In the genomic region with DNA sequence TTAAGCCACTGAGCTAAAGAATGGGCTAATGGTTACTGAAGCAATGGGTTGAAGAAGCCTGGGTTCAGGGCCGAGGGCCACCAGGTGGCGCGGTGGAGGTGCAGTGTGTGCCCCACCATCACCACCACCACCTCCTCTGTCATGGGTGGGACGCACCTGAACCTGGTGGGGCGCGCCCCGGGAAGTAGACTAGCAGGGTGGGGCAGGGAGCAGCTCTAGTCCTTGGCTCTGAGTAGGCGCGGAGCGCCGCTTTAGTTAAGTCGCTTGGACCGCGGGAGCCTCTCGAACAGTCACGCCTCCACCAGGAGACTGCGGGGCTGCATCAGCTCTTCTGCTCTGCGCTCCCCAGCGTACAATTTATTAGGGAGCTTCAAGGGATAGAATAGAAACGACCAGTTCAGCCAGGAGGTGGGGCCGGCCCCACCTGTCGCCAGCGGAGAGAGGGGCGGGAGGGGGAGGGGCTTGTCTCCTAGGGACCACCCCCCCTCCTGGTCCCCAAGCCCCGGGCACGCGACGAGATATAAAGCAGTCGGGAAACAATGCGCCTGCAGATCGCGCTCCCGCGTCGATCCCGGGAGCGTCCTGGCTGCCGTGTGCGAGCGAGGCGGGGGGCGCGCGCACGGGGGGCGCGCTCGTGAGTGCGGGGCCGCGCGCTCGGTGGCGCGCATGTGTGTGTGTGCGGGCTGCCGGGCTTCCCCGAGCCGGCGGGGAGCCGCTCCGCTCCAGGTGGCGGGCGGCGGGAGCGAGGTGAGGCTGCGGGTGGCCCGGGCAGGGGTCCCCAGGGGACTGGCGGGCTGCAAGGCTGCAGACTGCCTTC, we compare ENCODE assay signal across 8 mouse cellular contexts. TPM values are rescaled to one million over a fixed set of nuclear protein-coding genes. Genes with fewer than 3 reads are reported as not detected.
DNase-seq lines count a peak whose midpoint lies in the region; ATAC-seq and TF ChIP-seq lines count a peak whose summit lies in the region.

Gene Mycl (plus strand): TSS at position 249 of the 817 bp plus-strand sequence.

- no peaks in the 10 kb centered on the region; the same call in 1 of the 2 replicates for H3K9me3 ChIP-seq in erythroblast, embryonic 14.5 days (ENCODE audit: control insufficient read depth, low read length)
- H3K9me3 ChIP-seq in heart, embryonic 12.5 days (replicated peaks), result no peaks in the 10 kb centered on the region
- peaks cover 5% of the 10 kb centered on the region; the same call in 1 of the 2 replicates for H3K9me3 ChIP-seq in kidney, embryonic 16.5 days (ENCODE audit: low read length)
- H3K9me3 ChIP-seq in limb, embryonic 15.5 days, result no peaks in the 10 kb centered on the region
- 0 out of 2 replicates have a peak, but pooled peaks cover 3% of the 10 kb centered on the region for H3K9me3 ChIP-seq in midbrain, embryonic 16.5 days (replicated peaks; ENCODE audit: control insufficient read depth, low read length, poor library complexity, severe bottlenecking)

- peak; percentile 80 for DNase-seq in CD4-positive helper T cell, adult 2 months (ENCODE audit: low read depth, low spot score)
- peak; percentile 98 for DNase-seq in brain, embryonic 14.5 days (ENCODE audit: low read depth)
- DNase-seq in spleen, postnatal 14 days (ENCODE audit: low spot score in 2 of 2), result peak; percentile 64 to 80

- peak within 1 kb of the TSS; percentile 100 for H3K4me2 ChIP-seq in heart, embryonic 12.5 days
- peak within 1 kb of the TSS; percentile 99 for H3K4me2 ChIP-seq in kidney, embryonic 16.5 days (replicated peaks; ENCODE audit: low read depth, low read length)
- peak within 1 kb of the TSS; percentile 97 for H3K4me2 ChIP-seq in limb, embryonic 15.5 days
- peak within 1 kb of the TSS; percentile 79 for H3K4me2 ChIP-seq in midbrain, embryonic 16.5 days (ENCODE audit: low read length)

- peaks cover 12% of the 10 kb centered on the region for H3K4me1 ChIP-seq in erythroblast, embryonic 14.5 days (ENCODE audit: control insufficient read depth)
- H3K4me1 ChIP-seq in heart, embryonic 12.5 days (replicated peaks), result peaks cover 7% of the 10 kb centered on the region; the same call in 1 of the 2 replicates
- peaks cover 31% of the 10 kb centered on the region for H3K4me1 ChIP-seq in kidney, embryonic 16.5 days (ENCODE audit: insufficient read depth, low read length)
- H3K4me1 ChIP-seq in limb, embryonic 15.5 days, result peaks cover 31% of the 10 kb centered on the region
- H3K4me1 ChIP-seq in midbrain, embryonic 16.5 days (ENCODE audit: control insufficient read depth, insufficient read depth, low read length), result peaks cover 29% of the 10 kb centered on the region

- peak within 1 kb of the TSS; percentile 52 for H3K4me3 ChIP-seq in erythroblast, embryonic 14.5 days (replicated peaks)
- H3K4me3 ChIP-seq in heart, embryonic 12.5 days, result peak within 1 kb of the TSS; percentile 72
- peak within 1 kb of the TSS; percentile 73 for H3K4me3 ChIP-seq in kidney, embryonic 16.5 days (ENCODE audit: low read length)
- peak within 1 kb of the TSS; percentile 76 for H3K4me3 ChIP-seq in limb, embryonic 15.5 days
- H3K4me3 ChIP-seq in midbrain, embryonic 16.5 days (ENCODE audit: low read depth, low read length), result peak within 1 kb of the TSS; percentile 86

- no peak within 1 kb of the TSS for H3K27ac ChIP-seq in heart, embryonic 12.5 days (ENCODE audit: poor library complexity, severe bottlenecking)
- H3K27ac ChIP-seq in kidney, embryonic 16.5 days (ENCODE audit: low read length), result peak within 1 kb of the TSS; percentile 69
- peak within 1 kb of the TSS; percentile 84 for H3K27ac ChIP-seq in limb, embryonic 15.5 days
- H3K27ac ChIP-seq in midbrain, embryonic 16.5 days (ENCODE audit: low read length), result peak within 1 kb of the TSS; percentile 97

- WGBS in heart, embryonic 12.5 days, result 0% methylated on average over 69 of the region's 69 CpGs
- WGBS in kidney, embryonic 16.5 days, result under 1% methylated on average over 60 of the region's 69 CpGs
- WGBS in limb, embryonic 15.5 days, result under 1% methylated on average over 41 of the region's 69 CpGs
- under 1% methylated on average over 65 of the region's 69 CpGs for WGBS in midbrain, embryonic 16.5 days

- peaks cover 67% of the 10 kb centered on the region for H3K27me3 ChIP-seq in erythroblast, embryonic 14.5 days (ENCODE audit: control insufficient read depth)
- H3K27me3 ChIP-seq in heart, embryonic 12.5 days (replicated peaks), result peaks cover 48% of the 10 kb centered on the region
- peaks cover 28% of the 10 kb centered on the region; the same call in 1 of the 2 replicates for H3K27me3 ChIP-seq in kidney, embryonic 16.5 days (ENCODE audit: insufficient read depth, low read length)
- H3K27me3 ChIP-seq in limb, embryonic 15.5 days, result no peaks in the 10 kb centered on the region; the same call in 1 of the 2 replicates
- H3K27me3 ChIP-seq in midbrain, embryonic 16.5 days (ENCODE audit: control insufficient read depth, insufficient read depth, low read depth, low read length), result no peaks in the 10 kb centered on the region

- peak; percentile 60 for ATAC-seq in heart, embryonic 12.5 days (ENCODE audit: insufficient number of reproducible peaks, low FRiP score)
- peak; percentile 87 for ATAC-seq in kidney, embryonic 16.5 days (ENCODE audit: low FRiP score, low TSS enrichment)
- peak; percentile 75 for ATAC-seq in limb, embryonic 15.5 days (ENCODE audit: insufficient number of reproducible peaks, low FRiP score, low TSS enrichment, low read depth)
- ATAC-seq in midbrain, embryonic 16.5 days, result peak; percentile 82

- TF ChIP-seq CTCF in brain, embryonic 14.5 days (IDR thresholded peaks at IDR 0.05; ENCODE audit: borderline replicate concordance, extremely low read depth, insufficient read depth, insufficient read length), result peak; percentile 89

- peak within 1 kb of the TSS; percentile 72 for H3K9ac ChIP-seq in heart, embryonic 12.5 days
- H3K9ac ChIP-seq in kidney, embryonic 16.5 days (replicated peaks; ENCODE audit: low read length), result peak within 1 kb of the TSS; percentile 77
- peak within 1 kb of the TSS; percentile 75 for H3K9ac ChIP-seq in limb, embryonic 15.5 days
- H3K9ac ChIP-seq in midbrain, embryonic 16.5 days (ENCODE audit: low read depth, low read length), result peak within 1 kb of the TSS; percentile 92

- TF ChIP-seq POLR2A in brain, embryonic 14.5 days (IDR thresholded peaks at IDR 0.05; ENCODE audit: borderline replicate concordance, extremely low read depth, insufficient read depth, insufficient read length, poor library complexity, severe bottlenecking), result peak; percentile 84

- H3K36me3 ChIP-seq in erythroblast, embryonic 14.5 days (ENCODE audit: control insufficient read depth), result no peaks in the 10 kb centered on the region
- H3K36me3 ChIP-seq in heart, embryonic 12.5 days, result no peaks in the 10 kb centered on the region
- no peaks in the 10 kb centered on the region for H3K36me3 ChIP-seq in kidney, embryonic 16.5 days (ENCODE audit: insufficient read depth, low read length)
- no peaks in the 10 kb centered on the region for H3K36me3 ChIP-seq in limb, embryonic 15.5 days
- no peaks in the 10 kb centered on the region; the same call in 1 of the 2 replicates for H3K36me3 ChIP-seq in midbrain, embryonic 16.5 days (ENCODE audit: control insufficient read depth, insufficient read depth, low read length)

RNA-seq across cellular contexts. Expression of gene Mycl, which starts in this region (rescaled TPM):
- polyA plus RNA-seq in brain, embryonic 14.5 days (2012; rRNA removed), result 85.4 and 95.3 TPM in 2 replicates
- polyA plus RNA-seq in erythroblast, embryonic 14.5 days (2012), result 0.02 TPM in 1 of 2 replicates, not detected in the other
- 0.74 and 1.2 TPM in 2 replicates for polyA plus RNA-seq in heart, embryonic 12.5 days (2016; fragmentation: Nextera tagmentation; extraction: Ambion mirVana)
- 6.8 and 7.0 TPM in 2 replicates for polyA plus RNA-seq in kidney, embryonic 16.5 days (2015; fragmentation: Nextera tagmentation; extraction: Ambion mirVana)
- polyA plus RNA-seq in limb, embryonic 15.5 days (2015; fragmentation: Nextera tagmentation; extraction: Ambion mirVana), result 25.2 and 29.5 TPM in 2 replicates
- 58.9 and 68.8 TPM in 2 replicates for polyA plus RNA-seq in midbrain, embryonic 16.5 days (2015; fragmentation: Nextera tagmentation; extraction: Ambion mirVana)
